Mouse (Mus musculus) right cerebral cortex, postnatal 14 days (tissue): ENCODE data around the gene Khdrbs1.
"Not testable (repeated sequence)": the region's sequence is repeated elsewhere in the genome, so short reads cannot be mapped to it uniquely, and the experiment has no call there.

Experiments
- DNase-seq: peaks from one replicate; pipeline ENCODE4 v3.0.0; 2022

Gene Khdrbs1

GRCm38 (mm10) chr4:129743010-129743390 lies 897 bp upstream of the Khdrbs1 start:
- DNase-seq, result no peak

- no peak for DNase-seq
Observed at GRCm38 (mm10) chr4:129741974-129742231, 200 bp downstream of the Khdrbs1 start.

GRCm38 (mm10) chr4:129741251-129741973 lies 691 bp downstream of the Khdrbs1 start:
- DNase-seq, result peak; percentile 45

- DNase-seq, result no peak
Observed at GRCm38 (mm10) chr4:129739111-129739645, 2.9 kb downstream of the Khdrbs1 start.

- DNase-seq, result no peak
Observed at GRCm38 (mm10) chr4:129736173-129736572, 5.9 kb downstream of the Khdrbs1 start.

- DNase-seq, result not testable (repeated sequence)
Observed at GRCm38 (mm10) chr4:129735485-129735884, 6.6 kb downstream of the Khdrbs1 start.

GRCm38 (mm10) chr4:129731423-129731822 lies 10.7 kb downstream of the Khdrbs1 start:
- no peak for DNase-seq

- no peak for DNase-seq
Observed at GRCm38 (mm10) chr4:129716310-129716709, 25.8 kb downstream of the Khdrbs1 start.

- DNase-seq, result no peak
Observed at GRCm38 (mm10) chr4:129709486-129710129, 32.5 kb downstream of the Khdrbs1 start.

- DNase-seq, result no peak
Observed at GRCm38 (mm10) chr4:129706750-129707149, 35.4 kb downstream of the Khdrbs1 start.

- peak; percentile 77 for DNase-seq
Observed at GRCm38 (mm10) chr4:129702454-129702853, 39.6 kb downstream of the Khdrbs1 start.

- DNase-seq, result peak; percentile 90
Observed at GRCm38 (mm10) chr4:129701503-129702377, 40.4 kb downstream of the Khdrbs1 start.

- not testable (repeated sequence) for DNase-seq
Observed at GRCm38 (mm10) chr4:129700661-129701060, 41.4 kb downstream of the Khdrbs1 start.

GRCm38 (mm10) chr4:129700216-129700615 lies 41.9 kb downstream of the Khdrbs1 start:
- no peak for DNase-seq

- no peak for DNase-seq
Observed at GRCm38 (mm10) chr4:129697191-129697590, 44.9 kb downstream of the Khdrbs1 start.

GRCm38 (mm10) chr4:129696158-129696985 lies 45.7 kb downstream of the Khdrbs1 start, which contains the start of gene Tmem39b:
Gene Tmem39b (minus strand): TSS chr4:129696838.
- DNase-seq, result peak; percentile 90

GRCm38 (mm10) chr4:129695815-129696157 lies 46.3 kb downstream of the Khdrbs1 start:
- no peak for DNase-seq

GRCm38 (mm10) chr4:129684531-129684930 lies 57.6 kb downstream of the Khdrbs1 start:
- no peak for DNase-seq

- DNase-seq, result no peak
Observed at GRCm38 (mm10) chr4:129683901-129684493, 58.1 kb downstream of the Khdrbs1 start.

- DNase-seq, result no peak
Observed at GRCm38 (mm10) chr4:129681837-129682236, 60.3 kb downstream of the Khdrbs1 start.

- no peak for DNase-seq
Observed at GRCm38 (mm10) chr4:129672878-129673449, 69.1 kb downstream of the Khdrbs1 start.
